Mouse (Mus musculus): Measurements from ENCODE around the gene Anapc13. TPM values are rescaled to one million over a fixed set of nuclear protein-coding genes. Genes with fewer than 3 reads are reported as not detected.

The Anapc13 gene
- polyA plus RNA-seq, 1 experiment from 2014 or later: 149 TPM

DNA sequence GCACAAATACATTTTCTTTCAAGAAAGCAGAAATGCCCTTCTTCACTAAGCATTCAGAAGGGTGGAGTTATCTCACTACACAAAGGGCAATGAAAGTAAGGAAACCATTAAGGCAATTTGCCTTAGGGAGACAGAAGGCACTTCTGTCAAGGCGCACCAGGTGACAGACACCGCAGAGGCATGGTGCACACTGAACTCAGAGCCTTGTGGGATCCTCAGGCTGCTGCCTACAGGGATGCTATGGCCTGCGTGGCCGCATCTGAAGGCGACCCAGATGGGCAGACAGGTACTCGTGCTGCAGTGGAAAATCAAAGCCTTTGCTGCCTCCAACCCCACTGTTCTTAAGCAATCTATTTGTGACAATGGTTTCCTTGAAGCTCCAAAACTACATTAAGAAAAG, 20.9 kb upstream of the Anapc13 start:
- no peaks in the 10 kb centered on the region for H3K27me3 ChIP-seq (replicated peaks; ENCODE audit: control insufficient read depth, insufficient read depth, low read length)
- 96% methylated on average over 6 of the region's 6 CpGs for whole genome bisulfite sequencing
- no peaks in the 10 kb centered on the region for H3K4me1 ChIP-seq (replicated peaks; ENCODE audit: control insufficient read depth, insufficient read depth, low read length)
- no peak overlapping the region for H3K4me3 ChIP-seq (ENCODE audit: low read depth, low read length)
- no peak overlapping the region for H3K4me2 ChIP-seq
- H3K9ac ChIP-seq (ENCODE audit: low read depth, low read length): no peak overlapping the region
- no peak for ATAC-seq (replicated peaks; ENCODE audit: low FRiP score)
- H3K36me3 ChIP-seq (ENCODE audit: control insufficient read depth, insufficient read depth, low read length): peaks cover 3% of the 10 kb centered on the region; the same call in 1 of the 2 replicates
- H3K9me3 ChIP-seq (ENCODE audit: control insufficient read depth, low read length): no peaks in the 10 kb centered on the region
- no peak overlapping the region for H3K27ac ChIP-seq (ENCODE audit: low read depth, low read length)
- no peak for DNase-seq (ENCODE audit: low spot score)

DNA sequence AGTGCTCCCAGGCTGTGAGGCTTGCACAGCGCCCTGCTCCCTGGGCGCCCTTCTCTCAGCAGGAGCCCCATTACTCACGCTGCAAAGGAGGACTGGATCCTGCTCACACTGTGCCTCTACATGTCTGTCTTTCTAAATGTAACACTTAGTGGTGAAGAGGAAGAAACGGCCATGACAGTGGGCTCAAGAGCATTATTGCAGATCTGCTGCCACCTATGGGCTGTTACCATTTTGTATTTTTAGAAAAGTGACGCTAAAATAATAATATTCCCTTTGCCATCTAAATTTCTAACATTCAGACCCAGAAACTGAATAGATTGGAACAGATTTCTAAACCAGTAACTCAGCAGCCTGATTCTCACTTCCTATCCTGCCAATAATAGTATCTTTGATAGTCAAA, 18.6 kb upstream of the Anapc13 start:
- H3K4me2 ChIP-seq: no peak overlapping the region
- DNase-seq (ENCODE audit: low spot score) (no peak), ATAC-seq (replicated peaks; ENCODE audit: low FRiP score) (no peak)
- peaks cover 7% of the 10 kb centered on the region for H3K36me3 ChIP-seq (ENCODE audit: control insufficient read depth, insufficient read depth, low read length)
- H3K27me3 ChIP-seq (replicated peaks; ENCODE audit: control insufficient read depth, insufficient read depth, low read length): no peaks in the 10 kb centered on the region
- H3K9ac ChIP-seq (ENCODE audit: low read depth, low read length): no peak overlapping the region
- H3K4me1 ChIP-seq (replicated peaks; ENCODE audit: control insufficient read depth, insufficient read depth, low read length): no peaks in the 10 kb centered on the region
- 67% methylated on average over 5 of the region's 5 CpGs for WGBS
- H3K27ac ChIP-seq (ENCODE audit: low read depth, low read length): no peak overlapping the region
- no peak overlapping the region for H3K4me3 ChIP-seq (ENCODE audit: low read depth, low read length)
- H3K9me3 ChIP-seq (ENCODE audit: control insufficient read depth, low read length): no peaks in the 10 kb centered on the region

DNA sequence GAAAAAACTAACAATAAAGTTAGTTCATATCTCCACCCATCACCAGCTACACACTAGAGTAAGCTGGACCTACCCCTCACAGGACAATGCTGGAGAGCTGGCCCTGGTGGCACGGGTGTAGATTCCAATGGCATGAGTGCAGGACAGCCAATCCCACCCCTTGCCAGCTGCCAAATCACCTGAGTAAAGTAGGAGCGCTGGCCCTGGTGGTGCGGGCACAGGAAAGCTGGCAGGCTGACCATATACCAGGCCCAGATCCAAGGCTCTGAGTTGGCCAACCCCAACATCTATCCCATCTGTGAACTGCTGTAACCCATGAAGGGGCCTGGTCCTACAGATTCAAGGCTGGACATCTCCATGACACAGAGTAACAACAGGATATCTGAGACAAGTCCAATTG, 16.9 kb upstream of the Anapc13 start:
- H3K4me3 ChIP-seq (ENCODE audit: low read depth, low read length): no peak overlapping the region
- H3K4me1 ChIP-seq (replicated peaks; ENCODE audit: control insufficient read depth, insufficient read depth, low read length): no peaks in the 10 kb centered on the region
- H3K9me3 ChIP-seq (ENCODE audit: control insufficient read depth, low read length): no peaks in the 10 kb centered on the region
- DNase-seq (ENCODE audit: low spot score) (no peak), ATAC-seq (replicated peaks; ENCODE audit: low FRiP score) (no peak)
- 95% methylated on average over 3 of the region's 3 CpGs for WGBS
- peaks cover 13% of the 10 kb centered on the region for H3K36me3 ChIP-seq (ENCODE audit: control insufficient read depth, insufficient read depth, low read length)
- no peak overlapping the region for H3K4me2 ChIP-seq
- H3K9ac ChIP-seq (ENCODE audit: low read depth, low read length): no peak overlapping the region
- no peak overlapping the region for H3K27ac ChIP-seq (ENCODE audit: low read depth, low read length)
- no peaks in the 10 kb centered on the region for H3K27me3 ChIP-seq (replicated peaks; ENCODE audit: control insufficient read depth, insufficient read depth, low read length)

DNA sequence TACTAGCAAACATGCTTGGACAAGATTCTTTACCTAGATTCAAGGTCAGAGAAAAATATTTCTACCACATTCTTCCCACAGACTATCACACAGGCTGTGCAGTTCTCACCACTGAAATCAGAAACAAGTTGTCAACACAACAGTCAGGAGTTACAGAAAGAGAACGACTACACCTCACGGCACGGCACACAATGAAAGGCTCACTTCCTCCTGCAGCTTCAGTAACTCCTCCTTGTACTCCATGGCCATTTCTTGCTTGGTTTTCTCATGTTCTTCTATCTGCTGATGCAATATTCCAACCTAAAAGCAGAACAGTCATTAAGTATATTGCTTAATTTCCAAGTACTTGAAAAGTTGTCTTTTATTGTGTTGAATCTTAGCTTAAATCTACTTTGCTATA, 11.0 kb upstream of the Anapc13 start:
- H3K36me3 ChIP-seq (ENCODE audit: control insufficient read depth, insufficient read depth, low read length): peaks cover 13% of the 10 kb centered on the region
- no peak overlapping the region for H3K9ac ChIP-seq (ENCODE audit: low read depth, low read length)
- DNase-seq (ENCODE audit: low spot score) (no peak), ATAC-seq (replicated peaks; ENCODE audit: low FRiP score) (no peak)
- H3K4me3 ChIP-seq (ENCODE audit: low read depth, low read length): no peak overlapping the region
- H3K4me2 ChIP-seq: no peak overlapping the region
- 76% methylated on average over 3 of the region's 3 CpGs for WGBS
- no peaks in the 10 kb centered on the region for H3K4me1 ChIP-seq (replicated peaks; ENCODE audit: control insufficient read depth, insufficient read depth, low read length)
- no peak overlapping the region for H3K27ac ChIP-seq (ENCODE audit: low read depth, low read length)
- H3K9me3 ChIP-seq (ENCODE audit: control insufficient read depth, low read length): no peaks in the 10 kb centered on the region
- H3K27me3 ChIP-seq (replicated peaks; ENCODE audit: control insufficient read depth, insufficient read depth, low read length): no peaks in the 10 kb centered on the region

DNA sequence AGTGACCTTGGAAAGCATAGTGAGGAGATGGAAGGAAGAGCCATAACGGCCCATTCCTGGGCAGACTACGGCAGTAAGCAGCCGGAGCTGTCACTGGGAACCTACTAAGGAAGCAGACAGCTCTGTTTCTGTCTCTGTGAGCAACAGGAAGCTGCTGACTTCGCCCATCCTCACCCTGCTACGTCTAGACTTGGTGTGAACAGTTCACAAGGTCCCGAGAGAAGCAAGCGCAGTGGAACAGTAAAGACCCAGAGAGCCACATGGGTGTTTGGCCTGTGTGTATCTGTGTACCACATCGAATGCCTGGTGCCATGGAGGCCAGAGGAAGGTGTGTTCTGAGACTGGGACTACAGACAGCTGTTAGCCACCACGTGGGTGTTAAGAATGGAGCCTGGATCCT, 9.8 kb upstream of the Anapc13 start:
- Histone ChIP-seq H3K9me3 (ENCODE audit: control insufficient read depth, low read length) (no peaks in the 10 kb centered on the region), H3K4me3 (ENCODE audit: low read depth, low read length) (no peak overlapping the region), H3K36me3 (ENCODE audit: control insufficient read depth, insufficient read depth, low read length) (peaks cover 11% of the 10 kb centered on the region), H3K27ac (ENCODE audit: low read depth, low read length) (no peak overlapping the region), H3K9ac (ENCODE audit: low read depth, low read length) (no peak overlapping the region), H3K4me1 (replicated peaks; ENCODE audit: control insufficient read depth, insufficient read depth, low read length) (no peaks in the 10 kb centered on the region), H3K4me2 (no peak overlapping the region), H3K27me3 (replicated peaks; ENCODE audit: control insufficient read depth, insufficient read depth, low read length) (no peaks in the 10 kb centered on the region)
- DNase-seq (ENCODE audit: low spot score) (no peak), ATAC-seq (replicated peaks; ENCODE audit: low FRiP score) (no peak)
- 76% methylated on average over 9 of the region's 9 CpGs for WGBS

DNA sequence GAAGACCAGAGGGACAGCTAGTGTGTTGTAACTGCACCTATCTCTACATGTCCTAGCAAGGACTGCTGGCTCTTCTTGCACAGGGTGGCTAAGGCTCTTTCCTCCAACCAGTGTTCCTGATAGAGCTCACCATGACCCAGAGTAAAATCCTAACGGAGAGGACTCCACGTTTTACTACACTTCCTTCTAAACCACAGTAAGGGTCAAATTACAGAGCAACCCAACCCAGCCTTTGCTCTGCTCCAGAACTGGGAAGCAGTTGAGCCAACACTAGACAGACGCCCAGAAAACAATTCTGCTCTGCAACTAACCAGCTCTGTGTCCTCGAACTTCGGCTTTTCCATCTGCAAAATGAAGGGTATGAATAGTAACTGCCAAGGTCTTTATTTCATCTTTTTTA, 4.7 kb upstream of the Anapc13 start:
- no peak for ATAC-seq (replicated peaks; ENCODE audit: low FRiP score)
- WGBS: 54% methylated on average over 5 of the region's 5 CpGs
- no peak for DNase-seq (ENCODE audit: low spot score)
- no peaks in the 10 kb centered on the region for H3K27me3 ChIP-seq (replicated peaks; ENCODE audit: control insufficient read depth, insufficient read depth, low read length)
- H3K9ac ChIP-seq (ENCODE audit: low read depth, low read length): no peak overlapping the region
- no peaks in the 10 kb centered on the region for H3K9me3 ChIP-seq (ENCODE audit: control insufficient read depth, low read length)
- H3K4me1 ChIP-seq (replicated peaks; ENCODE audit: control insufficient read depth, insufficient read depth, low read length): peaks cover 12% of the 10 kb centered on the region
- no peak overlapping the region for H3K4me2 ChIP-seq
- H3K36me3 ChIP-seq (ENCODE audit: control insufficient read depth, insufficient read depth, low read length): no peaks in the 10 kb centered on the region
- H3K4me3 ChIP-seq (ENCODE audit: low read depth, low read length): no peak overlapping the region
- H3K27ac ChIP-seq (ENCODE audit: low read depth, low read length): no peak overlapping the region

DNA sequence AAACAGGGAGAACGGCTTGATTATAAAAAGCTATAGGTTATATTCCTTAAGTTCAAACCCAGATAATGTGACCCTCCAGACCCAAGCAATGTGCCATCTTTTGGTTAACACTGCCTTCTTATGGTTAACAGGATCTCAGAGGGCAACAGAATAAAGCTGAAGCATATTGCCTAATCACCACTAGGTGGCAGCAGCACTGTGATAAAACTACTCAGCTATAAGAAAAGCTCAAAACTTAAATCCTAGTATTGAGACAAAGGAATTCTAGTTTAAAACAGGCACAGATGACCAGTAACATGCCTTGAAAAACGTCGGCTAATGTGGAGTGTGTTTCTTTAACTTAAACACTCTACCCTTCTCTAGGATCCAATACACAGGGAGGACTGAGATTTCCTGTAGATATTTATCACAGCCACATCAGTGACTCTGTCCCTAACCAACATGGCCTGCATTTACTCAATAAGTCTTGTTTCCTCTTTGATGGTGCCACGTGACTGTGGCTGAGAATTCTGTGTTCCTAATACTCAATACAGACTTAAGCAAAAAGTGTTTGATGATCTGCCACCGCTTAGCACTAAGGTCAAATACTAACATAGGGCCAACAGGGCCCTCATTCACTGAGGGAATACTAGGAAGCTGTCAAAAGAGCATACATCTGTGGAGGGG, 3.8 kb upstream of the Anapc13 start:
- ATAC-seq (replicated peaks; ENCODE audit: low FRiP score) (no peak), DNase-seq (ENCODE audit: low spot score) (no peak)
- H3K27me3 ChIP-seq (replicated peaks; ENCODE audit: control insufficient read depth, insufficient read depth, low read length): no peaks in the 10 kb centered on the region
- H3K27ac ChIP-seq (ENCODE audit: low read depth, low read length): no peak overlapping the region; the same call in 1 of the 2 replicates
- H3K4me1 ChIP-seq (replicated peaks; ENCODE audit: control insufficient read depth, insufficient read depth, low read length): peaks cover 14% of the 10 kb centered on the region
- no peak overlapping the region for H3K4me3 ChIP-seq (ENCODE audit: low read depth, low read length)
- no peaks in the 10 kb centered on the region for H3K36me3 ChIP-seq (ENCODE audit: control insufficient read depth, insufficient read depth, low read length)
- no peak overlapping the region for H3K4me2 ChIP-seq
- no peaks in the 10 kb centered on the region for H3K9me3 ChIP-seq (ENCODE audit: control insufficient read depth, low read length)
- WGBS: 35% methylated on average over 5 of the region's 5 CpGs
- H3K9ac ChIP-seq (ENCODE audit: low read depth, low read length): no peak overlapping the region

DNA sequence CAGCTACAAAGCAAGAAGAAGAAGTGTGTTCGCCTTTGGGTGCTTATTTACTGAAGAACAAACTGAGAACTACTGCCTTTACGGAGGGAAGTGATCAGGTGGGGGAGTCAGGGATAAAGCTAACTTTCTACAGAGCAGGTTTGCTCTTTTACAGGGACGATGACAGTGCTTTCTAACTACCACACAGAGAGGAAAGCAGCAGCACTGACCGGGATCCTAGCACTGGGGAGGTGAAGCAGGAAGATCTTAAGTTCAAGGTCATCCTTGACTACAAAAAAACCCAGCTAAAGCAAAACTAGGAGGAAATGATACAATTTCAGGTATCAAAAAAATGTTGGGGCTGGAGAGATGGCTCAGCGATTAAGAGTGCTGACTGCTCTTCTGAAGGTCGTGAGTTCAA, 3.2 kb upstream of the Anapc13 start:
- 80% methylated on average over 6 of the region's 6 CpGs for WGBS
- no peak overlapping the region for H3K4me2 ChIP-seq
- DNase-seq (ENCODE audit: low spot score) (no peak), ATAC-seq (replicated peaks; ENCODE audit: low FRiP score) (no peak)
- no peaks in the 10 kb centered on the region for H3K36me3 ChIP-seq (ENCODE audit: control insufficient read depth, insufficient read depth, low read length)
- H3K27ac ChIP-seq (ENCODE audit: low read depth, low read length): no peak overlapping the region
- peaks cover 20% of the 10 kb centered on the region for H3K4me1 ChIP-seq (replicated peaks; ENCODE audit: control insufficient read depth, insufficient read depth, low read length)
- H3K9ac ChIP-seq (ENCODE audit: low read depth, low read length): no peak overlapping the region
- no peaks in the 10 kb centered on the region for H3K27me3 ChIP-seq (replicated peaks; ENCODE audit: control insufficient read depth, insufficient read depth, low read length)
- H3K4me3 ChIP-seq (ENCODE audit: low read depth, low read length): no peak overlapping the region
- H3K9me3 ChIP-seq (ENCODE audit: control insufficient read depth, low read length): no peaks in the 10 kb centered on the region

DNA sequence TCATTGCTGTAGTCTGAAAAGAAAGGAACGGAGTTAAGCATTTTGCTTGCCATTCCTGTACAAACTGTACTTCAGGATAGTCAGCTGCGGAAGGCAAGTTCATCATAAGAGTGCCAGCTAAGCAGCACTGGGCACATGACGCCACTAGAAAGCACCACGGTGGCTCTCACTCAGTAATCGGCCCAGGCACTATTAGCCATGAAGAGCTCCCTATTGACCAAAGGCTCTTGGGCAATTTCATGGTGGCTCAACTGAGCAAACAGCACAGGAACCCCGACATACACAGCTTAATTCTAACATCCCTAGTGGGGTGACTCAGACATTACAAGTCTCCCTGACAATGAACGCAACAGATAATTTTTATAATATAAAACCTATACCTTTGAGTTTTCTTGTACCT, 2.5 kb upstream of the Anapc13 start:
- H3K36me3 ChIP-seq (ENCODE audit: control insufficient read depth, insufficient read depth, low read length): no peaks in the 10 kb centered on the region
- no peak for ATAC-seq (replicated peaks; ENCODE audit: low FRiP score)
- no peaks in the 10 kb centered on the region for H3K27me3 ChIP-seq (replicated peaks; ENCODE audit: control insufficient read depth, insufficient read depth, low read length)
- DNase-seq (ENCODE audit: low spot score): no peak
- no peak overlapping the region for H3K4me3 ChIP-seq (ENCODE audit: low read depth, low read length)
- H3K27ac ChIP-seq (ENCODE audit: low read depth, low read length): 0 out of 2 replicates have a peak overlapping the region, but pooled peaks have one; percentile 32
- no peak overlapping the region for H3K4me2 ChIP-seq
- 89% methylated on average over 7 of the region's 7 CpGs for WGBS
- peaks cover 24% of the 10 kb centered on the region for H3K4me1 ChIP-seq (replicated peaks; ENCODE audit: control insufficient read depth, insufficient read depth, low read length)
- no peak overlapping the region for H3K9ac ChIP-seq (ENCODE audit: low read depth, low read length)
- no peaks in the 10 kb centered on the region for H3K9me3 ChIP-seq (ENCODE audit: control insufficient read depth, low read length)

Measured in liver, embryonic 11.5 days (tissue).